Mouse (Mus musculus) lung, adult 2 months (tissue): ENCODE measurements around the gene Slc7a7.

Source experiments
- CTCF ChIP-seq: fragments of 200-500 bp; IDR thresholded peaks from 2 replicates; pipeline ENCODE4 v1.5.1; 2011; ENCODE audit warnings: mild to moderate bottlenecking, low read length, control low read depth; ENCODE audit not compliant: insufficient read depth
- POLR2A ChIP-seq: fragments of 200-500 bp; IDR thresholded peaks from 2 replicates; pipeline ENCODE4 v1.6.1; 2011; ENCODE audit warnings: low read depth, mild to moderate bottlenecking, control low read depth, low read length, borderline replicate concordance; ENCODE audit errors: extremely low read depth

GRCm38 (mm10) chr14:54439155-54439554 lies 21.6 kb upstream of the Slc7a7 start:
- TF ChIP-seq CTCF: no peak
- TF ChIP-seq POLR2A: no peak
